Mouse (Mus musculus) midbrain, embryonic 10.5 days (tissue): Measurements from ENCODE around the gene Uba5. TPM values are rescaled to one million over a fixed set of nuclear protein-coding genes. Genes with fewer than 3 reads are reported as not detected.

ENCODE experiments used
- DNase-seq: peaks from one replicate; pipeline ENCODE4 v3.0.0-alpha.2; 2017; ENCODE audit warnings: low spot score
- H3K27ac ChIP-seq: fragments of 300-500 bp; sonication (generic); replicated peaks from 2 replicates; pipeline ENCODE4 v1.5.1; 2016; ENCODE audit warnings: mild to moderate bottlenecking
- H3K27me3 ChIP-seq: fragments of 300-500 bp; sonication (generic); 2 replicates; pipeline ENCODE4 v1.6.1; 2016; ENCODE audit warnings: low read depth, mild to moderate bottlenecking; ENCODE audit not compliant: poor library complexity, severe bottlenecking
- H3K36me3 ChIP-seq: fragments of 300-500 bp; sonication (generic); 2 replicates; pipeline ENCODE4 v1.6.1; 2016; ENCODE audit warnings: mild to moderate bottlenecking, moderate library complexity
- H3K4me1 ChIP-seq: fragments of 300-500 bp; sonication (generic); 2 replicates; pipeline ENCODE4 v1.6.1; 2016
- H3K4me3 ChIP-seq: fragments of 300-500 bp; sonication (generic); 2 replicates; pipeline ENCODE4 v1.5.1; 2016; ENCODE audit warnings: mild to moderate bottlenecking, moderate library complexity
- H3K9me3 ChIP-seq: fragments of 300-500 bp; sonication (generic); replicated peaks from 2 replicates; pipeline ENCODE4 v1.6.1; 2016; ENCODE audit warnings: mild to moderate bottlenecking
- WGBS: fragments of 180-500 bp; shearing (Covaris S2); methylation state at CpG from one replicate; pipeline ENCODE4 v1.1.7; 2016; 5-methylcytosine and 5-hydroxymethylcytosine counted together
- polyA plus RNA-seq: library from polyadenylated mRNA; unstranded; fragments of >200 nt; fragmentation: Nextera tagmentation; extraction: Ambion mirVana; gene quantifications from 2 replicates; pipeline ENCODE4 v1.2.1, GENCODE M21; 2016

Uba5 gene
- 46.2 and 48.3 TPM in 2 replicates for polyA plus RNA-seq

- WGBS, result under 1% methylated on average over 59 of the region's 59 CpGs
- Histone ChIP-seq H3K36me3 (peaks cover 28% of the 10 kb centered on the region), H3K4me1 (peaks cover 20% of the 10 kb centered on the region), H3K27me3 (no peaks in the 10 kb centered on the region), H3K4me3 (peak within 1 kb of the TSS; percentile 99), H3K9me3 (no peaks in the 10 kb centered on the region), H3K27ac (peak within 1 kb of the TSS; percentile 92)
- DNase-seq, result peak; percentile 75
These were observed at the start of gene Uba5 for GRCm38 (mm10) chr9:104062430-104063243. Uba5 (minus strand) TSS chr9:104063134.

GRCm38 (mm10) chr9:104109151-104109550 lies 46.2 kb upstream of the Uba5 start:
- WGBS, result 95% methylated on average over 5 of the region's 5 CpGs
- Histone ChIP-seq H3K9me3 (peaks cover 11% of the 10 kb centered on the region; the same call in 1 of the 2 replicates), H3K27me3 (no peaks in the 10 kb centered on the region), H3K36me3 (no peaks in the 10 kb centered on the region), H3K27ac (no peak overlapping the region), H3K4me1 (no peaks in the 10 kb centered on the region), H3K4me3 (no peak overlapping the region)
- no peak for DNase-seq

GRCm38 (mm10) chr9:104108571-104109143 lies 45.7 kb upstream of the Uba5 start:
- no peak overlapping the region for H3K4me3 ChIP-seq
- WGBS, result 74% methylated on average over 2 of the region's 2 CpGs
- no peaks in the 10 kb centered on the region for H3K4me1 ChIP-seq
- no peak for DNase-seq
- H3K27ac ChIP-seq, result no peak overlapping the region
- H3K27me3 ChIP-seq, result no peaks in the 10 kb centered on the region
- peaks cover 11% of the 10 kb centered on the region; the same call in 1 of the 2 replicates for H3K9me3 ChIP-seq
- H3K36me3 ChIP-seq, result no peaks in the 10 kb centered on the region

- WGBS, result 88% methylated on average over 6 of the region's 6 CpGs
These were observed 44.5 kb upstream of the Uba5 start for GRCm38 (mm10) chr9:104107482-104107881.

GRCm38 (mm10) chr9:104106930-104107329 lies 44.0 kb upstream of the Uba5 start:
- H3K9me3 ChIP-seq, result peaks cover 11% of the 10 kb centered on the region; the same call in 1 of the 2 replicates
- H3K36me3 ChIP-seq, result no peaks in the 10 kb centered on the region
- H3K4me3 ChIP-seq, result no peak overlapping the region
- no peaks in the 10 kb centered on the region for H3K27me3 ChIP-seq
- H3K27ac ChIP-seq, result no peak overlapping the region
- no peak for DNase-seq
- no peaks in the 10 kb centered on the region for H3K4me1 ChIP-seq
- 88% methylated on average over 9 of the region's 9 CpGs for WGBS

More at GRCm38 (mm10) chr9:104107482-104107881, 44.5 kb upstream of the Uba5 start:
- DNase-seq, result no peak
- no peaks in the 10 kb centered on the region for H3K4me1 ChIP-seq
- no peaks in the 10 kb centered on the region for H3K27me3 ChIP-seq
- H3K9me3 ChIP-seq, result peaks cover 11% of the 10 kb centered on the region; the same call in 1 of the 2 replicates
- H3K36me3 ChIP-seq, result no peaks in the 10 kb centered on the region
- no peak overlapping the region for H3K27ac ChIP-seq
- H3K4me3 ChIP-seq, result no peak overlapping the region

- Histone ChIP-seq H3K4me3 (no peak overlapping the region), H3K36me3 (no peaks in the 10 kb centered on the region), H3K9me3 (no peaks in the 10 kb centered on the region), H3K27me3 (no peaks in the 10 kb centered on the region), H3K27ac (no peak overlapping the region), H3K4me1 (no peaks in the 10 kb centered on the region)
- 77% methylated on average over 2 of the region's 2 CpGs for WGBS
- no peak for DNase-seq
These were observed 42.1 kb upstream of the Uba5 start for GRCm38 (mm10) chr9:104104986-104105385.

GRCm38 (mm10) chr9:104102901-104103300 lies 40.0 kb upstream of the Uba5 start:
- H3K9me3 ChIP-seq, result no peaks in the 10 kb centered on the region
- H3K27ac ChIP-seq, result no peak overlapping the region
- 32% methylated on average over 2 of the region's 2 CpGs for WGBS
- H3K36me3 ChIP-seq, result no peaks in the 10 kb centered on the region
- no peaks in the 10 kb centered on the region for H3K4me1 ChIP-seq
- DNase-seq, result no peak
- no peak overlapping the region for H3K4me3 ChIP-seq
- H3K27me3 ChIP-seq, result no peaks in the 10 kb centered on the region

- Histone ChIP-seq H3K4me1 (no peaks in the 10 kb centered on the region), H3K9me3 (no peaks in the 10 kb centered on the region), H3K36me3 (no peaks in the 10 kb centered on the region), H3K27me3 (no peaks in the 10 kb centered on the region), H3K4me3 (no peak overlapping the region), H3K27ac (no peak overlapping the region)
- 36% methylated on average over 6 of the region's 6 CpGs for WGBS
- no peak for DNase-seq
These were observed 39.4 kb upstream of the Uba5 start for GRCm38 (mm10) chr9:104102301-104102700.

GRCm38 (mm10) chr9:104101458-104101857 lies 38.5 kb upstream of the Uba5 start:
- no peaks in the 10 kb centered on the region for H3K36me3 ChIP-seq
- H3K4me3 ChIP-seq, result no peak overlapping the region
- no peaks in the 10 kb centered on the region for H3K4me1 ChIP-seq
- H3K27ac ChIP-seq, result no peak overlapping the region
- H3K9me3 ChIP-seq, result no peaks in the 10 kb centered on the region
- no peaks in the 10 kb centered on the region for H3K27me3 ChIP-seq
- 41% methylated on average over 3 of the region's 3 CpGs for WGBS
- no peak for DNase-seq

GRCm38 (mm10) chr9:104100822-104101221 lies 37.9 kb upstream of the Uba5 start:
- H3K27me3 ChIP-seq, result no peaks in the 10 kb centered on the region
- no peaks in the 10 kb centered on the region for H3K9me3 ChIP-seq
- no peaks in the 10 kb centered on the region for H3K4me1 ChIP-seq
- no peak for DNase-seq
- H3K27ac ChIP-seq, result no peak overlapping the region
- no peaks in the 10 kb centered on the region for H3K36me3 ChIP-seq
- no peak overlapping the region for H3K4me3 ChIP-seq
- WGBS, result 54% methylated on average over 7 of the region's 7 CpGs

GRCm38 (mm10) chr9:104099060-104099459 lies 36.1 kb upstream of the Uba5 start:
- Histone ChIP-seq H3K4me1 (no peaks in the 10 kb centered on the region), H3K4me3 (no peak overlapping the region), H3K36me3 (no peaks in the 10 kb centered on the region), H3K27me3 (no peaks in the 10 kb centered on the region), H3K9me3 (no peaks in the 10 kb centered on the region), H3K27ac (no peak overlapping the region)
- no peak for DNase-seq
- 89% methylated on average over 11 of the region's 11 CpGs for WGBS

GRCm38 (mm10) chr9:104098256-104098655 lies 35.3 kb upstream of the Uba5 start:
- no peak overlapping the region for H3K4me3 ChIP-seq
- no peaks in the 10 kb centered on the region for H3K36me3 ChIP-seq
- no peak for DNase-seq
- H3K9me3 ChIP-seq, result no peaks in the 10 kb centered on the region
- H3K27me3 ChIP-seq, result no peaks in the 10 kb centered on the region
- WGBS, result 87% methylated on average over 5 of the region's 5 CpGs
- H3K4me1 ChIP-seq, result no peaks in the 10 kb centered on the region
- no peak overlapping the region for H3K27ac ChIP-seq

GRCm38 (mm10) chr9:104092945-104093344 lies 30.0 kb upstream of the Uba5 start:
- no peaks in the 10 kb centered on the region for H3K36me3 ChIP-seq
- no peaks in the 10 kb centered on the region for H3K27me3 ChIP-seq
- H3K27ac ChIP-seq, result no peak overlapping the region
- no peaks in the 10 kb centered on the region for H3K9me3 ChIP-seq
- no peaks in the 10 kb centered on the region for H3K4me1 ChIP-seq
- DNase-seq, result no peak
- H3K4me3 ChIP-seq, result no peak overlapping the region
- WGBS, result 92% methylated on average over 5 of the region's 5 CpGs
